Mouse (Mus musculus) thymus, adult 2 months (tissue): ENCODE measurements around the gene Nrm.
A peak's percentile ranks its signal among the peaks of the same experiment; 100 is the strongest.

Experiments used
- CTCF ChIP-seq: fragments of 200-500 bp; IDR thresholded peaks from 2 replicates; pipeline ENCODE4 v1.5.1; 2012; ENCODE audit warnings: mild to moderate bottlenecking, control low read depth, low read length, moderate library complexity, borderline replicate concordance; ENCODE audit not compliant: control insufficient read depth, poor library complexity, insufficient read depth; ENCODE audit errors: extremely low read depth
- POLR2A ChIP-seq: fragments of 200-500 bp; IDR thresholded peaks from 2 replicates; pipeline ENCODE4 v1.6.1; 2012; ENCODE audit warnings: mild to moderate bottlenecking, low read length, control low read depth, moderate library complexity; ENCODE audit not compliant: control insufficient read depth, poor library complexity, insufficient read depth; ENCODE audit errors: extremely low read depth

DNA sequence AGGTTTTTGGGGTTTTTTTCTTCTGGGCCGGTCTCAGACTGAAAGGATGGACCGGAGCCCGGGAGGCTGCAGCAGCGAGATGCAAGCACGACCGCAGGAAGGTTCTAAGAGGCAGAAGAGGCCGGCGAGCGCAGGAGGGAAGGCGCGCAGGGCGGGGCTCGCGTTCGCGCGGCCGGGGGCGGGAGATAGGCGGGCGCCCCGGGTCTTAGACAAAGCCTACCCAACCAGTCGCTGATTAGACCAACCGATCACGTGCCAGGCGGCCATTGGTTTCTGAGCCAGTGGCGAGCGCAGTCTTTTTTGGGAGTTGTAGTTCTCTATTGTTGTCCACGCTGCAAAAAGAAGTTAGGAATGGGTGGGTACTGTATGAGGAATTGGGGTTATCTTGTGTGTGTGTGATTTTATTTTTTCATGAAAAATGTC lies 23.0 kb upstream of the Nrm start, which contains the start of gene Tubb5:
- TF ChIP-seq CTCF, result no peak
- TF ChIP-seq POLR2A, result peak; percentile 98
